Comparison of ENCODE assay signal across 8 mouse cellular contexts in genomic region chr6:118066199-118067081, GRCm38 (mm10). TPM values are rescaled to one million over a fixed set of nuclear protein-coding genes. Genes with fewer than 3 reads are reported as not detected.
DNase-seq lines count a peak whose midpoint lies in the region; ATAC-seq and TF ChIP-seq lines count a peak whose summit lies in the region.

No protein-coding gene starts in this region.

- H3K9ac ChIP-seq in forebrain, embryonic 15.5 days (replicated peaks): peak overlapping the region; percentile 51
- peak overlapping the region; percentile 58 for H3K9ac ChIP-seq in hindbrain, postnatal 0 days (replicated peaks; ENCODE audit: low read length)
- peak overlapping the region; percentile 10; the same call in 1 of the 2 replicates for H3K9ac ChIP-seq in limb, embryonic 15.5 days
- peak overlapping the region; percentile 70 for H3K9ac ChIP-seq in midbrain, embryonic 14.5 days (replicated peaks; ENCODE audit: low read length)
- peak overlapping the region; percentile 66 for H3K9ac ChIP-seq in stomach, embryonic 16.5 days (ENCODE audit: low read length)

- H3K9me3 ChIP-seq in forebrain, embryonic 15.5 days: no peaks in the 10 kb centered on the region
- no peaks in the 10 kb centered on the region for H3K9me3 ChIP-seq in hindbrain, postnatal 0 days (ENCODE audit: low read length)
- H3K9me3 ChIP-seq in limb, embryonic 15.5 days: no peaks in the 10 kb centered on the region
- no peaks in the 10 kb centered on the region for H3K9me3 ChIP-seq in midbrain, embryonic 14.5 days (ENCODE audit: control insufficient read depth, low read length)
- no peaks in the 10 kb centered on the region for H3K9me3 ChIP-seq in stomach, embryonic 16.5 days (replicated peaks; ENCODE audit: control insufficient read depth, low read length)

- peak; percentile 59 for ATAC-seq in forebrain, embryonic 15.5 days (replicated peaks)
- peak; percentile 55 for ATAC-seq in hindbrain, postnatal 0 days
- peak; percentile 67 for ATAC-seq in limb, embryonic 15.5 days (ENCODE audit: insufficient number of reproducible peaks, low FRiP score, low TSS enrichment, low read depth)
- peak; percentile 64 for ATAC-seq in midbrain, embryonic 14.5 days (ENCODE audit: low FRiP score, low TSS enrichment)
- ATAC-seq in stomach, embryonic 16.5 days (ENCODE audit: insufficient read depth, low FRiP score): peak; percentile 64; the same call in 1 of the 2 replicates

- WGBS in forebrain, embryonic 15.5 days: 1% methylated on average over 40 of the region's 40 CpGs
- 2% methylated on average over 40 of the region's 40 CpGs for WGBS in hindbrain, postnatal 0 days
- WGBS in limb, embryonic 15.5 days: 1% methylated on average over 38 of the region's 40 CpGs
- WGBS in midbrain, embryonic 14.5 days: 3% methylated on average over 40 of the region's 40 CpGs
- WGBS in stomach, embryonic 16.5 days: under 1% methylated on average over 40 of the region's 40 CpGs

- H3K36me3 ChIP-seq in forebrain, embryonic 15.5 days: no peaks in the 10 kb centered on the region
- no peaks in the 10 kb centered on the region for H3K36me3 ChIP-seq in hindbrain, postnatal 0 days (ENCODE audit: insufficient read depth, low read length)
- no peaks in the 10 kb centered on the region for H3K36me3 ChIP-seq in limb, embryonic 15.5 days
- no peaks in the 10 kb centered on the region for H3K36me3 ChIP-seq in midbrain, embryonic 14.5 days (ENCODE audit: control insufficient read depth, insufficient read depth, low read length)
- H3K36me3 ChIP-seq in stomach, embryonic 16.5 days (ENCODE audit: control insufficient read depth, insufficient read depth, low read length): no peaks in the 10 kb centered on the region

- peak overlapping the region; percentile 46 for H3K4me3 ChIP-seq in forebrain, embryonic 15.5 days
- H3K4me3 ChIP-seq in hindbrain, postnatal 0 days (ENCODE audit: low read length): peak overlapping the region; percentile 39
- H3K4me3 ChIP-seq in limb, embryonic 15.5 days: peak overlapping the region; percentile 41
- peak overlapping the region; percentile 47 for H3K4me3 ChIP-seq in midbrain, embryonic 14.5 days (replicated peaks; ENCODE audit: low read depth, low read length)
- H3K4me3 ChIP-seq in stomach, embryonic 16.5 days (replicated peaks; ENCODE audit: low read length): peak overlapping the region; percentile 52

- peak overlapping the region; percentile 92 for H3K4me2 ChIP-seq in forebrain, embryonic 15.5 days (replicated peaks)
- peak overlapping the region; percentile 93 for H3K4me2 ChIP-seq in hindbrain, postnatal 0 days (ENCODE audit: low read depth, low read length)
- H3K4me2 ChIP-seq in limb, embryonic 15.5 days: peak overlapping the region; percentile 83
- H3K4me2 ChIP-seq in midbrain, embryonic 14.5 days (ENCODE audit: low read length): peak overlapping the region; percentile 98
- H3K4me2 ChIP-seq in stomach, embryonic 16.5 days (ENCODE audit: low read depth, low read length): peak overlapping the region; percentile 97

- peak; percentile 17 for DNase-seq in kidney, adult 11 months
- no peak for DNase-seq in kidney, adult 9 months
- DNase-seq in c-Kit-positive CD71-negative TER-119-negative erythroid progenitor cells, embryonic 14.5 days (ENCODE audit: low read depth): peak; percentile 39
- DNase-seq in hindbrain, postnatal 0 days (ENCODE audit: low spot score): peak; percentile 32
- peak; percentile 59 for DNase-seq in midbrain, embryonic 14.5 days

- TF ChIP-seq CTCF in hindbrain, postnatal 0 days (IDR thresholded peaks at IDR 0.05; ENCODE audit: low read depth): no peak

- H3K27me3 ChIP-seq in forebrain, embryonic 15.5 days: no peaks in the 10 kb centered on the region
- H3K27me3 ChIP-seq in hindbrain, postnatal 0 days (ENCODE audit: insufficient read depth, low read length): no peaks in the 10 kb centered on the region
- H3K27me3 ChIP-seq in limb, embryonic 15.5 days: peaks cover 45% of the 10 kb centered on the region
- no peaks in the 10 kb centered on the region for H3K27me3 ChIP-seq in midbrain, embryonic 14.5 days (ENCODE audit: control insufficient read depth, insufficient read depth, low read length)
- peaks cover 5% of the 10 kb centered on the region; the same call in 1 of the 2 replicates for H3K27me3 ChIP-seq in stomach, embryonic 16.5 days (ENCODE audit: control insufficient read depth, insufficient read depth, low read length)

- H3K4me1 ChIP-seq in forebrain, embryonic 15.5 days: peaks cover 31% of the 10 kb centered on the region
- peaks cover 15% of the 10 kb centered on the region for H3K4me1 ChIP-seq in hindbrain, postnatal 0 days (ENCODE audit: insufficient read depth, low read length)
- H3K4me1 ChIP-seq in limb, embryonic 15.5 days: peaks cover 14% of the 10 kb centered on the region
- H3K4me1 ChIP-seq in midbrain, embryonic 14.5 days (ENCODE audit: control insufficient read depth, insufficient read depth, low read length): peaks cover 11% of the 10 kb centered on the region; the same call in 1 of the 2 replicates
- H3K4me1 ChIP-seq in stomach, embryonic 16.5 days (ENCODE audit: control insufficient read depth, insufficient read depth, low read length): peaks cover 20% of the 10 kb centered on the region

- H3K27ac ChIP-seq in forebrain, embryonic 15.5 days (replicated peaks): no peak overlapping the region
- peak overlapping the region; percentile 8; the same call in 1 of the 2 replicates for H3K27ac ChIP-seq in hindbrain, postnatal 0 days
- H3K27ac ChIP-seq in limb, embryonic 15.5 days: no peak overlapping the region
- H3K27ac ChIP-seq in midbrain, embryonic 14.5 days (replicated peaks; ENCODE audit: low read depth, low read length): no peak overlapping the region
- H3K27ac ChIP-seq in stomach, embryonic 16.5 days (ENCODE audit: low read length): no peak overlapping the region

RNA-seq across cellular contexts. Expression of gene Rasgef1a, which starts 55.2 kb away (rescaled TPM):
- 3.7 and 4.1 TPM in 2 replicates for polyA plus RNA-seq in forebrain, embryonic 15.5 days (2015; fragmentation: Nextera tagmentation; extraction: Ambion mirVana)
- total RNA-seq in hindbrain, postnatal 0 days (2014; rRNA removed): 12.5 and 14.3 TPM in 2 replicates
- polyA plus RNA-seq in hindbrain, postnatal 0 days (2015; fragmentation: Nextera tagmentation; extraction: Ambion mirVana): 6.5 and 7.0 TPM in 2 replicates
- polyA plus RNA-seq in limb, embryonic 15.5 days (2015; fragmentation: Nextera tagmentation; extraction: Ambion mirVana): 0.14 and 0.17 TPM in 2 replicates
- 2.1 and 3.8 TPM in 2 replicates for polyA plus RNA-seq in midbrain, embryonic 14.5 days (2014; fragmentation: Nextera tagmentation; extraction: Ambion mirVana)
- polyA plus RNA-seq in stomach, embryonic 16.5 days (2015; fragmentation: Nextera tagmentation; extraction: Ambion mirVana): 0.39 and 0.72 TPM in 2 replicates

Comparison
In these comparisons a context has a peak if more than half of its experiments do, and no peak if none do; other contexts are left out.
1. H3K9ac ChIP-seq: peak in every context shown above with its lines; median percentile 70 in midbrain, embryonic 14.5 days; 66 in stomach, embryonic 16.5 days; 58 in hindbrain, postnatal 0 days; 51 in forebrain, embryonic 15.5 days; 10 in limb, embryonic 15.5 days.